Mouse (Mus musculus) embryonic fibroblast, embryonic 13.5 days (primary cell): ENCODE measurements around the gene Adnp.

Experiments used
- CTCF ChIP-seq: IDR thresholded peaks from 2 replicates; pipeline ENCODE4 v1.5.1; 2011; ENCODE audit warnings: mild to moderate bottlenecking, control low read depth, low read length, moderate library complexity, borderline replicate concordance; ENCODE audit not compliant: insufficient read depth
- POLR2A ChIP-seq: IDR thresholded peaks from 2 replicates; pipeline ENCODE4 v1.6.1; 2011; ENCODE audit warnings: low read depth, mild to moderate bottlenecking, control low read depth, low read length, moderate library complexity

- TF ChIP-seq CTCF, result no peak
- no peak for TF ChIP-seq POLR2A
These were observed 61.5 kb downstream of the Adnp start for GRCm38 (mm10) chr2:168145437-168145836.
